Mouse (Mus musculus) heart, embryonic 11.5 days (tissue): ENCODE measurements at regions not wholly inside any gene's neighbourhood (a gene's known extent, or its start where the extent isn't known, plus 50 kb on each side); places are given as distances from the start of the nearest gene placed in this dataset.

Source experiments
- ATAC-seq: fragments of 200-750 bp; cut with Nextera tagmentation; replicated peaks from 2 replicates; pipeline ENCODE4 v1.8.0; 2017; ENCODE audit warnings: moderate library complexity; ENCODE audit not compliant: insufficient number of reproducible peaks, low FRiP score, low TSS enrichment
- H3K27ac ChIP-seq: fragments of 300-500 bp; sonication (generic); 2 replicates; pipeline ENCODE4 v1.5.1; 2014; ENCODE audit warnings: mild to moderate bottlenecking, low read depth, low read length
- H3K27me3 ChIP-seq: fragments of 300-500 bp; sonication (generic); 2 replicates; pipeline ENCODE4 v1.6.1; 2014; ENCODE audit warnings: mild to moderate bottlenecking, low read length, mixed read lengths; ENCODE audit not compliant: control insufficient read depth, insufficient read depth
- H3K36me3 ChIP-seq: fragments of 300-500 bp; sonication (generic); 2 replicates; pipeline ENCODE4 v1.6.1; 2014; ENCODE audit warnings: mild to moderate bottlenecking, low read length, moderate library complexity, mixed read lengths; ENCODE audit not compliant: control insufficient read depth, insufficient read depth
- H3K4me1 ChIP-seq: fragments of 300-500 bp; sonication (generic); 2 replicates; pipeline ENCODE4 v1.6.1; 2014; ENCODE audit warnings: low read length; ENCODE audit not compliant: control insufficient read depth, insufficient read depth
- H3K4me2 ChIP-seq: fragments of 300-500 bp; sonication (generic); 2 replicates; pipeline ENCODE4 v1.6.1; 2014; ENCODE audit warnings: mild to moderate bottlenecking, moderate library complexity
- H3K4me3 ChIP-seq: fragments of 300-500 bp; sonication (generic); 2 replicates; pipeline ENCODE4 v1.5.1; 2014; ENCODE audit warnings: low read depth, low read length
- H3K9ac ChIP-seq: fragments of 300-500 bp; sonication (generic); 2 replicates; pipeline ENCODE4 v1.6.1; 2014; ENCODE audit warnings: mild to moderate bottlenecking, low read depth, low read length, moderate library complexity
- H3K9me3 ChIP-seq: fragments of 300-500 bp; sonication (generic); replicated peaks from 2 replicates; pipeline ENCODE4 v1.6.1; 2016; ENCODE audit warnings: low read length; ENCODE audit not compliant: control insufficient read depth
- WGBS: fragments of 180-500 bp; shearing (Covaris S2); extraction: QIAGEN DNeasy Blood & Tissue Kit; methylation state at CpG from one replicate; pipeline ENCODE4 v1.1.7; 2014; ENCODE audit not compliant: insufficient replicate concordance; 5-methylcytosine and 5-hydroxymethylcytosine counted together

- H3K4me3 ChIP-seq = no peak overlapping the region
- no peak overlapping the region for H3K9ac ChIP-seq
- 72% methylated on average over 5 of the region's 6 CpGs for WGBS
- peaks cover 38% of the 10 kb centered on the region for H3K4me1 ChIP-seq
- no peaks in the 10 kb centered on the region for H3K27me3 ChIP-seq
- ATAC-seq = no peak
- no peak overlapping the region for H3K4me2 ChIP-seq
- peak overlapping the region; percentile 2; the same call in 1 of the 2 replicates for H3K27ac ChIP-seq
- H3K9me3 ChIP-seq = no peaks in the 10 kb centered on the region
- no peaks in the 10 kb centered on the region for H3K36me3 ChIP-seq
Observed at GRCm38 (mm10) chr6:31076478-31076834, 117.6 kb upstream of the Klf14 start.

GRCm38 (mm10) chr6:31077216-31077615 is 118.3 kb upstream of the Klf14 start:
- H3K27ac ChIP-seq = peak overlapping the region; percentile 2
- H3K4me1 ChIP-seq = peaks cover 44% of the 10 kb centered on the region
- H3K4me2 ChIP-seq = no peak overlapping the region
- ATAC-seq = no peak
- H3K27me3 ChIP-seq = no peaks in the 10 kb centered on the region
- no peaks in the 10 kb centered on the region for H3K36me3 ChIP-seq
- no peak overlapping the region for H3K4me3 ChIP-seq
- 42% methylated on average over 9 of the region's 9 CpGs for WGBS
- no peaks in the 10 kb centered on the region for H3K9me3 ChIP-seq
- no peak overlapping the region for H3K9ac ChIP-seq

GRCm38 (mm10) chr6:31077779-31078178 is 118.9 kb upstream of the Klf14 start:
- no peak for ATAC-seq
- WGBS = 64% methylated on average over 9 of the region's 9 CpGs
- Histone ChIP-seq H3K27me3 (no peaks in the 10 kb centered on the region), H3K4me1 (peaks cover 49% of the 10 kb centered on the region), H3K36me3 (no peaks in the 10 kb centered on the region), H3K4me2 (no peak overlapping the region), H3K27ac (peak overlapping the region; percentile 2; the same call in 1 of the 2 replicates), H3K9ac (no peak overlapping the region), H3K9me3 (no peaks in the 10 kb centered on the region), H3K4me3 (no peak overlapping the region)

DNA sequence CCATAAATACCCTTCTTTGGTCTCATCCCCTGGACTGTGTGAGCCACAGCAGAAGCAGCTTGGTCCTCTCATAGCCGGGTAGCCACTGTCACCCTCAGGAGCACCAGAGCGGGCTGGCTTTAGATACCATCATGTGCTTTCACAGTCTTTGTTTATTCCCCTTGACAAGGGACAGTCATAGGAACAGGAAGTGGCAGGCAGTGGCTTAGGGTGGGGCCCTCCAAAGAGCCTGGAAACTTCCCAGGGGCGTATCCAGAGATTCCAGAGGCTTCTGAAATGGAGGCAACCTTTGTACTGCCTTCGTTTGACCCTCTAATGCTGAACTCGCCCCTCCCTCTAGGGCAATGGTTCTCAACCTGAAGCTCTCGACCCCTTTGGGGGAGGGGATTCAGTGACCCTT is 119.5 kb upstream of the Klf14 start:
- WGBS = 54% methylated on average over 6 of the region's 6 CpGs
- Histone ChIP-seq H3K4me1 (peaks cover 52% of the 10 kb centered on the region), H3K9ac (no peak overlapping the region), H3K4me2 (no peak overlapping the region), H3K4me3 (no peak overlapping the region), H3K27me3 (no peaks in the 10 kb centered on the region), H3K9me3 (no peaks in the 10 kb centered on the region), H3K27ac (no peak overlapping the region), H3K36me3 (no peaks in the 10 kb centered on the region)
- no peak for ATAC-seq

- H3K9me3 ChIP-seq = no peaks in the 10 kb centered on the region
- H3K4me1 ChIP-seq = peaks cover 52% of the 10 kb centered on the region
- H3K27me3 ChIP-seq = no peaks in the 10 kb centered on the region
- H3K9ac ChIP-seq = no peak overlapping the region
- H3K4me2 ChIP-seq = no peak overlapping the region
- no peak overlapping the region for H3K27ac ChIP-seq
- no peak overlapping the region for H3K4me3 ChIP-seq
- no peak for ATAC-seq
- H3K36me3 ChIP-seq = no peaks in the 10 kb centered on the region
- WGBS = 59% methylated on average over 14 of the region's 14 CpGs
Observed at GRCm38 (mm10) chr6:31079586-31080259, 120.8 kb upstream of the Klf14 start.

GRCm38 (mm10) chr6:31080279-31080678 is 121.4 kb upstream of the Klf14 start:
- WGBS = 70% methylated on average over 4 of the region's 4 CpGs
- no peak for ATAC-seq
- Histone ChIP-seq H3K9me3 (no peaks in the 10 kb centered on the region), H3K4me1 (peaks cover 54% of the 10 kb centered on the region), H3K4me2 (no peak overlapping the region), H3K9ac (no peak overlapping the region), H3K4me3 (no peak overlapping the region), H3K27ac (no peak overlapping the region), H3K36me3 (no peaks in the 10 kb centered on the region), H3K27me3 (no peaks in the 10 kb centered on the region)

DNA sequence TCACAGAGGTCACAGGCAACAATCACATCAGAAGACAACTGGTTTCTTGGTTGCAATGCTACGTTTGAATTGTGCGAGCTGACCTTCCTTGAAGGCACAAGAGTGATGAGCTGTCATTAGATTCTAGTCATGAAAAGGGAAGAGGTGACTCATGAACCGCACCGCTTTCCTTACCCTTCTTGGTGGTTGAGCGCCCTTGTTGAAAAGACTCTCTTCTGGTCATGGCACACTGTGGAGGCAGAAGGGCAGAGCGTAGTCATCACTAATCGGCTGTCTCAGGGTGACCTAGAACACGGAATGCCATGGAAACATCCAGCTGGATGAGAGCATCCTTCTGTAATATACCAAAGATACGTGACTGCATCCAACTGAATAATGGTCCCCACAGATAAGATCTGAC is 121.8 kb upstream of the Klf14 start:
- ATAC-seq = no peak
- no peaks in the 10 kb centered on the region for H3K36me3 ChIP-seq
- H3K4me3 ChIP-seq = no peak overlapping the region
- no peaks in the 10 kb centered on the region for H3K27me3 ChIP-seq
- peaks cover 58% of the 10 kb centered on the region for H3K4me1 ChIP-seq
- H3K4me2 ChIP-seq = no peak overlapping the region
- H3K9me3 ChIP-seq = no peaks in the 10 kb centered on the region
- WGBS = 88% methylated on average over 9 of the region's 9 CpGs
- H3K9ac ChIP-seq = no peak overlapping the region
- H3K27ac ChIP-seq = no peak overlapping the region

DNA sequence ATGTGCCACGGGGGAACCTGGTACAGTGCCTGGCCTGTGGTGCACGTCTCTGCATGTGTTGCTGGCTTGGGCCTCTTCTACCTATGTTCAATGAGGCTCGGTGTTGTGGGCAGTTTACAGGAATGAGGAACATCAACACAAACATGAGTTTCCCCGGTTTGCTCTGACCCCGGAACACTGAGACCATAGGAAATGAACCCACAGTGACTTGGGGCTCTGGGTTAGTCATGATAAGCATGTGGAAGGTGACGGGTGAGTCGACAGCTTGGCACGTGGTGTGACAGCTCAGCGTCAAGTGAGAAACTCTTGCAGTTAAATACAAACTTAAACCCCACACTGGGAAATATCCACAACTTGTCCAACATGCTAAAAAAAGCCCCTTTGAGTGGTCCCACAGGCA is 122.4 kb upstream of the Klf14 start:
- no peaks in the 10 kb centered on the region for H3K36me3 ChIP-seq
- peaks cover 54% of the 10 kb centered on the region for H3K4me1 ChIP-seq
- H3K27ac ChIP-seq = no peak overlapping the region
- no peak for ATAC-seq
- no peaks in the 10 kb centered on the region for H3K9me3 ChIP-seq
- no peak overlapping the region for H3K4me3 ChIP-seq
- 58% methylated on average over 9 of the region's 9 CpGs for WGBS
- H3K27me3 ChIP-seq = no peaks in the 10 kb centered on the region
- H3K9ac ChIP-seq = no peak overlapping the region
- no peak overlapping the region for H3K4me2 ChIP-seq

GRCm38 (mm10) chr6:31081988-31082387 is 123.1 kb upstream of the Klf14 start:
- Histone ChIP-seq H3K4me1 (peaks cover 49% of the 10 kb centered on the region), H3K4me2 (no peak overlapping the region), H3K9me3 (no peaks in the 10 kb centered on the region), H3K9ac (no peak overlapping the region), H3K4me3 (no peak overlapping the region), H3K36me3 (no peaks in the 10 kb centered on the region), H3K27ac (no peak overlapping the region), H3K27me3 (no peaks in the 10 kb centered on the region)
- WGBS = 40% methylated on average over 7 of the region's 7 CpGs
- no peak for ATAC-seq
